Mouse (Mus musculus): Measurements from ENCODE around the gene Guca1a. TPM values are rescaled to one million over a fixed set of nuclear protein-coding genes. Genes with fewer than 3 reads are reported as not detected.
A peak's percentile ranks its signal among the peaks of the same experiment; 100 is the strongest.
"Not testable (repeated sequence)": the region's sequence is repeated elsewhere in the genome, so short reads cannot be mapped to it uniquely, and the experiment has no call there.

The Guca1a gene
- total RNA-seq, 2 experiments from 2014 or later: 1.2 to 1.7 TPM

DNA sequence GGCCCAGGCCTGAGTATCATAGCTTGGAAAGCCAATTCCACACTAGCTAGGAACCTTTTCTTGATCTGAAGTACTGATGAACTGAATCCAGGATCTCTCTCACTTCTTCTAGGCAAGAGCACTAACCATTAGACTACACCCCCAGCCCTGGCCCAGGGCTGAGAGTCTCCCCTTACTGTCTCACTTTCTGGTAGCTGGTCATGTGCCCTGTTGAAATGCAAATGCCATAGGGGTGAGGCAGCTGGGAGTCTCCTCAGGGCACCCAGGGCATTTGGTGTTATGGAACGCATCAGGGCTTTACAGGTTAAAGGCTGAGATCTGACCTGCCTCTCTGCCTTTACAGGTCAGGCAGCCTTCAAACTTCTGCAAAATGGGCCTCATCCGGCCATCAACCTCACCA lies 19.8 kb upstream of the Guca1a start:
- no peak for DNase-seq

DNA sequence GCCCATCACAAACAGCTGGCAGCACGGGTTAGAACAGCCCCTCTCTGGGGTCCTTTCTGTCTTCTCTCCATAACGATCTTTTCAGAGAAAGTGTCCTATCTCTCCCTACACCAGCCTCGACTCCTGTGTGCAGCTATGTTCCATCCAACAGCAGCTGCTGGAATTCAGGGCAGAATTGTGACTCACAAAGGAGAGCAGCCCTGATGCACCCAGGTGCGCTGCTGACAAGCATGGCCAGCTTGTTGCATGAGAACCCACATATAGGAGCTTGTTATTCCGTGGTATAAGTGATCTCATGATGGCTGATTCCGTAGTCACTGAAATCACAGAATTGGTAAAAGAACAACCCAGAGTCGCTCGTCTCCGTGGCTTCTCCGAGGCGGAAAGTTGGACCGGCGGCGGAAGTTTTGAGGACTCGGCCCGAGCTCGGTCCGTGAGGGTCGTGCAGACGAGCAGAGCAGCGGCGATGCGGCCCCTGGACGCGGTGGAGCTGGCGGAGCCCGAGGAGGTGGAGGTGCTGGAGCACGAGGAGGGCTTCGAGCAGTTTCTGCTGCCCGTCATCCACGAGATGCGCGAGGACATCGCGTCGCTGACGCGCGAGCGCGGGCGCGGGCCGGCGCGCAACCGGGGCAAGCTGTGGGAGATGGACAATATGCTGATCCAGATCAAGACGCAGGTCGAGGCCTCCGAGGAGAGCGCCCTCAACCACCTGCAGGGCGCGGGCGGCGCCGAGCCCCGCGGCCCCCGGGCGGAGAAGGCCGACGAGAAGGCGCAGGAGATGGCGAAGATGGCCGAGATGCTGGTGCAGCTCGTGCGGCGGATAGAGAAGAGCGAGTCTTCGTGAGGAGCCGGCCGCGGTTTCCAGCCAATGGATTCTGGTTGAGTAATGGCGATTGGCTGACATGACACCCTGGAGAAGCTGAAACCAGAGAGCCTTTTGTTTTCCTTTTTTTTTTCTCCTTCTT lies 9.8 kb upstream of the Guca1a start:
- DNase-seq: not testable (repeated sequence)

GRCm38 (mm10) chr17:47408558-47408898 lies 8.1 kb upstream of the Guca1a start:
- peak; percentile 75 to 77 for DNase-seq

- no peak for DNase-seq
Observed at GRCm38 (mm10) chr17:47407717-47408557, 7.6 kb upstream of the Guca1a start.

GRCm38 (mm10) chr17:47399091-47399490 lies 1.3 kb downstream of the Guca1a start:
- DNase-seq: no peak

- peak; percentile 65 to 77 for DNase-seq
Observed at GRCm38 (mm10) chr17:47395376-47395913, 4.9 kb downstream of the Guca1a start.

- DNase-seq: peak; percentile 46 to 47
Observed at GRCm38 (mm10) chr17:47394223-47394869, 6.0 kb downstream of the Guca1a start.

DNA sequence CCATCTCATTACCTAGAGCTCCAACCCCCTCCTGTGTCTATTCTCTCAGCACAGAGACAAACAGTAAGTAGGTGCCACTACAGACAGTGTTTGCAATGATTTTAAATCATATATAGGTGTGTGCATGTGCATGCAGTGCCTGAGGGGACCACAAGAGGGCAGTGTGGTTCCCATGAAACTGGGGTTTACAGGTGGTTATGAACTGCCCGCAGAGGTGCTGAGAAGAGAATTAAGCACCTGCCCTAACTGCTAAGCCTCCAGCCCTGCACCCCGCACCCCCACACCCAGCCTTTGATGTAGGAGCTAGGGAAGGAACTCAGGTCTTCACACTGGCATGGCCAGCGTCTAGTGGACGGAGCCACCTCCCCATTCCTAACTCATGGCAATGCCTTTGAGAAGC lies 13.7 kb downstream of the Guca1a start:
- DNase-seq: peak; percentile 54 to 63

DNA sequence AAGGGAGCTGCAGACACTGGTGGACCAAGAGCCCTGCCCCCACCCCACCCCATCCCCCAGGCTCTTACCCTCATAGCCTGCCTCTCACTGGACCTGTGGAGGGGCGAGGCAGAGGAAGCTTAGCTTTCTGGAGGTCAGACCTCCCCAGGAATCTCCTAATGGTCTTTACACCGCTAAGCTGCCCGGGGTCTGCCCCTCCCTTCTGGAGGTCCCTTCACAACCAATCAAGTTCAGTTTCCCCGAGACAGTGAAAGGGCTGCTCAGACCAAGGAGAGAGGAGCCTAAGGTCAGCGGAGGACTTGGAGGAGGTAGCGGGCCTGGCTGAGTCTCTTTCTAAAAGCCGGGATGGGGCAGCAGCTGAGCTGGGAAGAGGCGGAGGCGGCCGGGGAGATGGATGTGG lies 15.2 kb downstream of the Guca1a start, which contains the start of gene Guca1b:
Guca1b (plus strand) TSS at position 249 of the 400 bp plus-strand sequence.
- no peak for DNase-seq

DNA sequence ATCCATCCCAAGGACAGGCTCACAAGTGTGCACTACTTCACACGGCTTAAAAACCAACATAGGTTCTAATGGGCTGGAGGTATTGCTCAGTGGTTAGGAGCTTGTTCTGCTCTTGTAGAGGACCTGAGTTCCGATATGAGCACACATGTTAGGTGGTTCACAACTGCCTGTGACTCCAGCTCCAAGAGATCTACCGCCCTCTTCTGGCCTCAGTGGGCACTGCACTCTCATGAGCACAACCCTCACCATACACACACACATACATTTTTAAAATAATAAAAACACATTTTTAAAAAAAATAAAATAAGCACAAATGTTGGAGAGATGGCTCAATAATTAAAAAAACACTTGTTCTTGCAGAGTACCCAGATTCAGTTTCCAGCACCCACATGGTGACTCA lies 16.3 kb downstream of the Guca1a start:
- no peak for DNase-seq

- DNase-seq: peak; percentile 51 to 57
Observed at GRCm38 (mm10) chr17:47383266-47383665, 17.1 kb downstream of the Guca1a start.

DNA sequence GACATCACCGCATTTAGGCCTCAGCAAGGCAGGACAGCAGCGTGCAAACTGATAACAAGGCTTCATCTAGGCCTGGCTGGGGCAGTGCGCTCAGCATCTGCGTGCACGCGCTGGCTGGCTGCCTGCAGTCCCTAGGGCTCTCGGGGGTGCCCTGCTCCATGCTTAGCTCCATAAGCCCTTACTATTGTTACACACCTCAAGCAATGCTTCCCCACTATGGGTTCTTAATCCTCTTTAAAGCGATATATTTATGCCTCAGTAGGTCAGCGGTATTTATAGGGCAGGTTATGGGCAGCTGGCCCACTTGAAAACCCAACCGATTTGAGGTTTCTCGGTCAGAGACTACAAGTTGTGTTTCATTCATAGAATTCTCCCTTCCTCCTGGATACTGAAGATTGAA lies 18.5 kb downstream of the Guca1a start:
- DNase-seq: no peak

DNA sequence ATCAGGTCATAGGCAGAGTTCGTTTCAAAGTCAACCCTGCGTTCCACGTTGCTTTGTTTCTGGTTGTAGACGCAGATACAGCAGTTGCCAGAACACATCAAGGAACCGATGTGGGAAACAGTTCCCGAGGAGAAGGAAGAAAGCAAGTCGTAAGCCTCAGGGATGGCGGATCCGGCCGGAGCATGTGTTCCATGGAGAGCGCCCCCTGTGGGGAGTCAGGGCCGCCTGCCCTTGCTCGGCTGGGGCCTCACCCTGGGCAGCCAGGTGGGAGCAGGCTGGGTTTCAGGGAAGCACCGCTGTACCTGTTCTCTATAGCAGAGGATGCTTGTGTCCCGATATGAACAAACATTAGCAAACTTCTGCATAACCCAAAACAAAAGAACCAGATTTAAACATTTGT lies 22.3 kb downstream of the Guca1a start:
- no peak for DNase-seq

DNA sequence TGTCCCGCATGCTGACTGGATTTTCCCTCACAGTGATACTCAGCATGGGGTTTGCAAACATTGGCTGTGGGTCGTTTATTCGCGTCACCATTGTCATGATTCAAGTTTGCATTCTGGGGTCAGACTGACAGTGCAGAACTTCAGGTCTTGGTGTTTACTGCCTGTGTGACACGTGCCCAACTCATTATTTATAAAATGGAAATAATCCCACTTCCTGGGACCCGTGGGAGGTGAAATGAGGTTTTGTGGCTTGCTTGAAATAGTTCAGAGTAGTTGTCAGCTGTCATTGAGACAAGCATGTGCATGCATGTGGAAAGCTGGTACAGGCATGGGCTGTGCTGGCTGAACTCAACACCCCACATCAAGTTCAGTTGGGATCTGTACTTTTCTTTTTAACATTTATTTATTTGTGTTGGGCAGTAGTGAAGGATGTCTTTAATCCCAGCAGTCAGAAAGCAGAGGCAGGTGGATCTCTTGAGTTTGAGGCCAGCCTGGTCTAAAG lies 23.6 kb downstream of the Guca1a start:
- DNase-seq: no peak

- DNase-seq: no peak
Observed at GRCm38 (mm10) chr17:47373991-47374390, 26.4 kb downstream of the Guca1a start.

GRCm38 (mm10) chr17:47371451-47371850 lies 28.9 kb downstream of the Guca1a start:
- DNase-seq: peak; percentile 73 to 79

DNA sequence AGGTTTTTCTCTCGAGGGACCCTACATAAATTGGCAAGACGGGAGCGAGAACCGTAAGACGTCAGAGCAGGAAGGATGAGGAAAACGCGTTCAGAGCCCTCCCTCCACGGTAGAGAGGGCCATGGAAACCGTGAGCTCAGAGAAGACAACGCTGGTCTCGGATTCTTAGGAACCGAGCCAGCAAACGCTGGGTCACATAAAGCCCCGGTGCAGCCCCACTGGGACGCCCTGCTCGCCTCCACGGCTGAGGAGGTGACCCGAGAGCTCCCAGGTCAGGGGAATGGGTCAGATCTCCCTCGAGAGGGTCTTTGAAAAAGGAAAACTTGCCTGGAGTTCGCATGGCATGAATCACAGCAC lies 31.3 kb downstream of the Guca1a start:
- DNase-seq: no peak

DNA sequence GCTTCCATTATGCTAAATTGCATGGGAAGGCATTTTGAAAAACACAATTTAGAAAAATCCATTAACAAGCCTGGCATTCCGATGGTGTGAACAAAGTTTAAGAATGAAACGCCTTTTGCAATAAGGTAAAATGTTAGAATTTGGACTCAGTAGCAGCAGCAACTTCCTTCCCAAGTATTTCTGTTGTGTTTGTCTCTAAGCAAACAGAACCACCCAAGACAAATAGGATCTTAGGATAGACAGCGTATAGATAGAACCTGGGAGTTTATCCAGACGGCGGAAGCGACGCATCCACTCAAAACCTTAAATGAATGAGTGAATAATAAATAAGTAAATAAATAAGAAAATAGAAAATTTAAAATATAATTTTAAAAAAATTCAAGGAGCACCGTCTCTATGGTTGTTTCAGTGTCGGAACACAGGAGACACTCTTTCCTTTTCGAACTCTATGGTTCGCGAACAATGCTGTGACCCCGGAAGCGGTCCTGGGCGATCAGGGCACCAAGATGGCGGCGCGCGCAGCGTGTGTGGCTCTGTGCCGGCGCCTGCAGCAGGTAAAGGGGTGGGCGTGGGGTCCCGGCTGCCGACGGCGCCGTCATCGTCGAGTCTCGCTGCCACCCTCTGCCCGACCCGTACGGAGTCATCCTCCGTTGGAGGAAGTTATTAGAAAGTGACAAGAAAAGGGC lies 31.8 kb downstream of the Guca1a start, which contains the start of gene Mrps10:
Mrps10 (plus strand) TSS at position 487 of the 686 bp plus-strand sequence.
- peak; percentile 90 to 91 for DNase-seq

DNA sequence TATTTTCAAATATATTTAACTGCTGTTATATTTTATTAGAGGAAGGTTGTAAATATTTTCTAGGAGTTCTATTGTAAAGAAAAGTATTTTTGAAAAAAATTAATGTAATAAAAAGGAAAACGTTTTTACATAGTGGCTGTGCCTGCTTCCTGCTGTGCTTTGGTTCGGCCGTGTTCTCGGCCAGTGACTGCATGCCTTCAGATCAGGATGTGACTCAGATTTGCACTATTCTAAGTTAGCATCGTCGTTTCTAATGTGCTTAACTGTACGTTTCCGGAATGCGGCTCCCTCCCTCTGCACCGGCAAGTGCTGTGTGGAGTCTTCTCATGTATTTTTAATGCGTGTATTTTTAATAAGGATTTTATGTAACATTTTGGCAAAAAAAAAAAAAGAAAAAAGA lies 39.0 kb downstream of the Guca1a start:
- no peak for DNase-seq

DNA sequence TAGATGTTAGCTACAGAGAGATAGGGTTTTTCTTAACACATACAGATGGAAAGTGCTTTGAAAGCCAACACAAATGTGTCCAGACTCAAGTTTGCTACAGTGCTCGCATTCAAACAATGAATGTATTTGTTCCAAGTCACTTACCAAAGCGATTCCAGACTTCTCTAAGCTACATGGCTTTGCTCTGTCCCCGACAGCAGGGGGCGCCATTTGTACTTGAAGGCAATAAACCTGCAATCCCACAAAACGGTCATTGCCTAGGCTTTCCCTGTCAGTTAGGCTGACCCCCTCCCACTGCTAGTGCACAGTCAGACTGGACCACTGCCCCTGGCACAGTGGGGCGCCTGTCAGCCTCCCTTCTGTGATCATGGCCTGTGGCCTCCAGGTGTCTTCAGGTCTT lies 40.4 kb downstream of the Guca1a start:
- DNase-seq: peak; percentile 75 to 78

- no peak for DNase-seq
Observed at GRCm38 (mm10) chr17:47349721-47350319, 50.6 kb downstream of the Guca1a start.

Measured in adrenal gland, postnatal 36 days (tissue).